Mouse (Mus musculus) neural tube, embryonic 13.5 days (tissue): ENCODE data around the gene Gm13030. TPM values are rescaled to one million over a fixed set of nuclear protein-coding genes. Genes with fewer than 3 reads are reported as not detected.
A peak's percentile ranks its signal among the peaks of the same experiment; 100 is the strongest.
"Not testable (repeated sequence)": the region's sequence is repeated elsewhere in the genome, so short reads cannot be mapped to it uniquely, and the experiment has no call there.

Experiments used
- ATAC-seq: fragments of 200-750 bp; cut with Nextera tagmentation; 2 replicates; pipeline ENCODE4 v1.8.0; 2017; ENCODE audit warnings: low read depth, mild to moderate bottlenecking, moderate TSS enrichment, moderate library complexity
- H3K27ac ChIP-seq: fragments of 300-500 bp; sonication (generic); replicated peaks from 2 replicates; pipeline ENCODE4 v1.5.1; 2015; ENCODE audit warnings: moderate library complexity, mild to moderate bottlenecking, inconsistent platforms
- H3K27me3 ChIP-seq: fragments of 300-500 bp; sonication (generic); 2 replicates; pipeline ENCODE4 v1.6.1; 2015; ENCODE audit warnings: mild to moderate bottlenecking, inconsistent platforms
- H3K36me3 ChIP-seq: fragments of 300-500 bp; sonication (generic); 2 replicates; pipeline ENCODE4 v1.6.1; 2015; ENCODE audit warnings: mild to moderate bottlenecking, inconsistent platforms
- H3K4me1 ChIP-seq: fragments of 300-500 bp; sonication (generic); replicated peaks from 2 replicates; pipeline ENCODE4 v1.6.1; 2015; ENCODE audit warnings: inconsistent platforms
- H3K4me2 ChIP-seq: fragments of 300-500 bp; sonication (generic); 2 replicates; pipeline ENCODE4 v1.6.1; 2015; ENCODE audit warnings: inconsistent platforms, mild to moderate bottlenecking, moderate library complexity
- H3K4me3 ChIP-seq: fragments of 300-500 bp; sonication (generic); 2 replicates; pipeline ENCODE4 v1.5.1; 2015; ENCODE audit warnings: mild to moderate bottlenecking, inconsistent platforms
- H3K9ac ChIP-seq: fragments of 300-500 bp; sonication (generic); 2 replicates; pipeline ENCODE4 v1.6.1; 2015; ENCODE audit warnings: moderate library complexity, mild to moderate bottlenecking, inconsistent platforms
- H3K9me3 ChIP-seq: fragments of 300-500 bp; sonication (generic); 2 replicates; pipeline ENCODE4 v1.6.1; 2016; ENCODE audit warnings: inconsistent platforms
- WGBS: fragments of 180-500 bp; shearing (Covaris S2); methylation state at CpG from one replicate; pipeline ENCODE4 v1.1.7; 2015; 5-methylcytosine and 5-hydroxymethylcytosine counted together
- polyA plus RNA-seq: library from polyadenylated mRNA; unstranded; fragments of >200 nt; fragmentation: Nextera tagmentation; extraction: Ambion mirVana; gene quantifications from 2 replicates; pipeline ENCODE4 v1.2.1, GENCODE M21; 2015

Gene Gm13030
- polyA plus RNA-seq, 1 experiment from 2014 or later, result not detected

- WGBS, result 61% methylated on average over 7 of the region's 7 CpGs
- Histone ChIP-seq H3K4me1 (no peaks in the 10 kb centered on the region; the same call in 1 of the 2 replicates), H3K27me3 (no peaks in the 10 kb centered on the region), H3K27ac (no peak overlapping the region; the same call in 1 of the 2 replicates), H3K4me2 (no peak overlapping the region), H3K9me3 (no peaks in the 10 kb centered on the region), H3K9ac (no peak overlapping the region), H3K4me3 (no peak overlapping the region), H3K36me3 (peaks cover 39% of the 10 kb centered on the region)
- ATAC-seq, result no peak
These were observed 15.4 kb upstream of the Gm13030 start for GRCm38 (mm10) chr4:138889165-138889564.

GRCm38 (mm10) chr4:138884261-138884660 lies 10.5 kb upstream of the Gm13030 start:
- no peak overlapping the region for H3K27ac ChIP-seq
- H3K4me1 ChIP-seq, result peaks cover 11% of the 10 kb centered on the region
- 15% methylated on average over 6 of the region's 6 CpGs for WGBS
- no peak overlapping the region for H3K4me2 ChIP-seq
- H3K4me3 ChIP-seq, result no peak overlapping the region
- H3K9me3 ChIP-seq, result no peaks in the 10 kb centered on the region
- H3K27me3 ChIP-seq, result peaks cover 11% of the 10 kb centered on the region; the same call in 1 of the 2 replicates
- no peaks in the 10 kb centered on the region for H3K36me3 ChIP-seq
- ATAC-seq, result no peak
- no peak overlapping the region for H3K9ac ChIP-seq

GRCm38 (mm10) chr4:138882179-138882578 lies 8.4 kb upstream of the Gm13030 start:
- H3K4me2 ChIP-seq, result peak overlapping the region; percentile 31
- WGBS, result 6% methylated on average over 16 of the region's 16 CpGs
- ATAC-seq, result 0 out of 2 replicates have a peak, but pooled peaks have one; percentile 28
- no peak overlapping the region for H3K27ac ChIP-seq
- H3K9ac ChIP-seq, result peak overlapping the region; percentile 38; the same call in 1 of the 2 replicates
- H3K4me3 ChIP-seq, result no peak overlapping the region
- H3K9me3 ChIP-seq, result no peaks in the 10 kb centered on the region
- peaks cover 15% of the 10 kb centered on the region; the same call in 1 of the 2 replicates for H3K27me3 ChIP-seq
- H3K36me3 ChIP-seq, result no peaks in the 10 kb centered on the region
- H3K4me1 ChIP-seq, result peaks cover 11% of the 10 kb centered on the region

- Histone ChIP-seq H3K4me2 (no peak overlapping the region), H3K4me3 (no peak overlapping the region), H3K27ac (no peak overlapping the region), H3K9ac (no peak overlapping the region), H3K36me3 (no peaks in the 10 kb centered on the region), H3K4me1 (peaks cover 11% of the 10 kb centered on the region), H3K27me3 (peaks cover 15% of the 10 kb centered on the region; the same call in 1 of the 2 replicates), H3K9me3 (no peaks in the 10 kb centered on the region)
- 82% methylated on average over 7 of the region's 7 CpGs for WGBS
- ATAC-seq, result no peak
These were observed 7.2 kb upstream of the Gm13030 start for GRCm38 (mm10) chr4:138880811-138881584.

GRCm38 (mm10) chr4:138879808-138880207 lies 6.0 kb upstream of the Gm13030 start:
- no peaks in the 10 kb centered on the region for H3K9me3 ChIP-seq
- no peak overlapping the region for H3K4me3 ChIP-seq
- no peak for ATAC-seq
- H3K27me3 ChIP-seq, result peaks cover 15% of the 10 kb centered on the region; the same call in 1 of the 2 replicates
- no peak overlapping the region for H3K4me2 ChIP-seq
- H3K27ac ChIP-seq, result no peak overlapping the region
- H3K9ac ChIP-seq, result no peak overlapping the region
- 88% methylated on average over 11 of the region's 11 CpGs for WGBS
- peaks cover 11% of the 10 kb centered on the region for H3K4me1 ChIP-seq
- H3K36me3 ChIP-seq, result no peaks in the 10 kb centered on the region

GRCm38 (mm10) chr4:138878783-138879182 lies 5.0 kb upstream of the Gm13030 start:
- 59% methylated on average over 8 of the region's 8 CpGs for WGBS
- H3K4me3 ChIP-seq, result no peak overlapping the region
- ATAC-seq, result no peak

GRCm38 (mm10) chr4:138877731-138878130 lies 4.0 kb upstream of the Gm13030 start, which contains the start of gene Pla2g2e:
Gene Pla2g2e (plus strand): TSS chr4:138877942.
- H3K4me3 ChIP-seq, result no peak within 1 kb of the TSS
- H3K27ac ChIP-seq, result 0 out of 2 replicates have a peak within 1 kb of the TSS, but pooled peaks have one; percentile 18
- peaks cover 11% of the 10 kb centered on the region for H3K4me1 ChIP-seq
- no peak for ATAC-seq
- no peak within 1 kb of the TSS for H3K9ac ChIP-seq
- H3K27me3 ChIP-seq, result peaks cover 15% of the 10 kb centered on the region; the same call in 1 of the 2 replicates
- H3K4me2 ChIP-seq, result no peak within 1 kb of the TSS
- no peaks in the 10 kb centered on the region for H3K36me3 ChIP-seq
- no peaks in the 10 kb centered on the region for H3K9me3 ChIP-seq
- WGBS, result 84% methylated on average over 4 of the region's 4 CpGs

More at GRCm38 (mm10) chr4:138878783-138879182, 5.0 kb upstream of the Gm13030 start:
- Histone ChIP-seq H3K27ac (no peak overlapping the region), H3K27me3 (peaks cover 15% of the 10 kb centered on the region; the same call in 1 of the 2 replicates), H3K4me1 (peaks cover 11% of the 10 kb centered on the region), H3K9ac (no peak overlapping the region), H3K9me3 (no peaks in the 10 kb centered on the region), H3K36me3 (no peaks in the 10 kb centered on the region), H3K4me2 (no peak overlapping the region)

GRCm38 (mm10) chr4:138875986-138876385 lies 2.2 kb upstream of the Gm13030 start:
- ATAC-seq, result no peak
- Histone ChIP-seq H3K27ac (no peak overlapping the region), H3K36me3 (no peaks in the 10 kb centered on the region), H3K4me3 (no peak overlapping the region), H3K9me3 (no peaks in the 10 kb centered on the region), H3K4me2 (no peak overlapping the region), H3K4me1 (no peaks in the 10 kb centered on the region), H3K9ac (no peak overlapping the region), H3K27me3 (peaks cover 10% of the 10 kb centered on the region; the same call in 1 of the 2 replicates)
- 96% methylated on average over 2 of the region's 2 CpGs for WGBS

GRCm38 (mm10) chr4:138875275-138875674 lies 1.5 kb upstream of the Gm13030 start:
- 88% methylated on average over 2 of the region's 2 CpGs for WGBS
- H3K27me3 ChIP-seq, H3K27ac ChIP-seq, H3K36me3 ChIP-seq, H3K4me2 ChIP-seq, ATAC-seq, H3K9ac ChIP-seq, H3K4me3 ChIP-seq, H3K4me1 ChIP-seq, H3K9me3 ChIP-seq: not testable (repeated sequence)

- H3K4me3 ChIP-seq, result no peak overlapping the region
- H3K36me3 ChIP-seq, result no peaks in the 10 kb centered on the region
- no peak for ATAC-seq
- H3K9me3 ChIP-seq, result no peaks in the 10 kb centered on the region
- no peak overlapping the region for H3K27ac ChIP-seq
- H3K4me1 ChIP-seq, result no peaks in the 10 kb centered on the region
- WGBS, result 58% methylated on average over 8 of the region's 8 CpGs
- H3K9ac ChIP-seq, result no peak overlapping the region
- H3K4me2 ChIP-seq, result no peak overlapping the region
- H3K27me3 ChIP-seq, result no peaks in the 10 kb centered on the region
These were observed 5.1 kb downstream of the Gm13030 start for GRCm38 (mm10) chr4:138868666-138869065.

- no peak for ATAC-seq
- Histone ChIP-seq H3K36me3 (no peaks in the 10 kb centered on the region), H3K27me3 (no peaks in the 10 kb centered on the region), H3K4me2 (no peak overlapping the region), H3K27ac (no peak overlapping the region), H3K4me1 (no peaks in the 10 kb centered on the region), H3K9ac (no peak overlapping the region), H3K9me3 (no peaks in the 10 kb centered on the region), H3K4me3 (no peak overlapping the region)
- 15% methylated on average over 7 of the region's 7 CpGs for WGBS
These were observed 7.4 kb downstream of the Gm13030 start for GRCm38 (mm10) chr4:138866413-138866812.

GRCm38 (mm10) chr4:138865991-138866390 lies 7.8 kb downstream of the Gm13030 start:
- no peak overlapping the region for H3K4me3 ChIP-seq
- ATAC-seq, result no peak
- 68% methylated on average over 6 of the region's 6 CpGs for WGBS
- no peaks in the 10 kb centered on the region for H3K4me1 ChIP-seq
- no peak overlapping the region for H3K9ac ChIP-seq
- no peak overlapping the region for H3K27ac ChIP-seq
- no peaks in the 10 kb centered on the region for H3K27me3 ChIP-seq
- no peaks in the 10 kb centered on the region for H3K9me3 ChIP-seq
- H3K4me2 ChIP-seq, result no peak overlapping the region
- H3K36me3 ChIP-seq, result no peaks in the 10 kb centered on the region
